Mouse (Mus musculus) kidney, adult 11 months (tissue): ENCODE data around the gene Upk1b.

Experiments
- DNase-seq: peaks from one replicate; pipeline ENCODE4 v3.0.0; 2022

The Upk1b gene

DNA sequence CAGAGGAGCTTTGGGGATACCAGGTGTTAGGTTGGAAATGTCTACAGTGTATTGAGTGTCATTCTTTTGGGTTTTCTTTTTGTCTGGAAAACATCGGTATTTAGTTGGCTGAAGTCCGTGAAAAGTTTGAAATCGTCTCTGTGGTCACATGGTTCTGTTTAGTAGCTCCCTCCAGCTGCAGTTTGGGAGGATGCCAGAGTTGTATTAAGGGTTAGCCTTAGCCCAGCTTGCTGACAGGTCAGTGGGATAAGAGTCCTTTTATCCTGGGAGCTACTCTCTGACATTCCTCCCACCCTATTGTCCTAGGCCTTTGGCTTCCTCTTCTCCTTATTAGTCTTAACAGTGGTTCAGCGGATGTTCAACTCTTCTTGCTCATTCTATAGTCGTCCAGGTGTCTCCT is 38.2 kb downstream of the Upk1b start:
- DNase-seq = no peak

DNA sequence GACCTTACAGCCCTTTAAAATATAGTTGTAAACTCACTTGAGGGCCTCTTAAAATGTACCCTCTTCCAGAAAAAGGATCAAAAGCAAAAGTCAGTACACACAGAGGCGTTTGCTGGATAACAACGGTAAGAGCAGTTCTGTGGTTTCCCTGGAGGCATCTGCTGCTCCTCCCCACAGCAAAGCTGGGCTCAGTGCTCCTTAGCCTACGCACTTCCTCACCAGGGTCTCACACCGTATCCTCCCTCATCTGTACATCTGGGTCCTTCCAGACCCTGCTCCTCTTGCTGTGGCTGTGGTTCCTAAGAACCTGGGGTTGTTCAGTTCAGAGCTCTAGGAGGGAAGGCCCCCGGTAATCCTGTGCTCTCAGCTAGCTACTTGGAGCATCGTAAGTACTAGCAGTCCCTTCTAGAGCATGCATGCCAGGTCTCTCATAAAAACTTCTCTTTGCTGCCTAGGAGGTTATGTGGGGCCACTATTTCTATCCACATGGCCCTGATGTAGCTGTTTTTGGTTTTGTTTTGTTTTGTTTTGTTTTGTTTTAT is 39.2 kb downstream of the Upk1b start:
- no peak for DNase-seq

DNA sequence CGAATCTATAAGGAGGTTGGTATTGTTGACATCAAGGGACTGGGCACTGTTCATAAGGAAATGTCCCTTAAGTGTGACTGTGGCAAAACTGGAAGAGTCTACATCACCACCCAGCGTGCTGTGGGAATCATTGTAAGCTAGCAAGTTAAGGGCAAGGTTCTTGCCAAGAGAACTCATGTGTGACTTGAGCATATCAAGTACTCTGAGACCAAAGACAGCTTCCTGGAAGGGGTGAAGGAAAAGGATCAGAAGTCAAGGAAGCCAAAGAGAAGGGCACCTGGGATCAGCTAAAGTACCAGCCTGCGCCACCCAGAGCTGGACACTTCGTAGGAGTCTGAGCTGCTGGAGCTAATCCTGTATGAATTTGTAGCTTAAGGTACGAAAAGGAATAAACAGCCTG is 39.9 kb downstream of the Upk1b start:
- DNase-seq = no peak

DNA sequence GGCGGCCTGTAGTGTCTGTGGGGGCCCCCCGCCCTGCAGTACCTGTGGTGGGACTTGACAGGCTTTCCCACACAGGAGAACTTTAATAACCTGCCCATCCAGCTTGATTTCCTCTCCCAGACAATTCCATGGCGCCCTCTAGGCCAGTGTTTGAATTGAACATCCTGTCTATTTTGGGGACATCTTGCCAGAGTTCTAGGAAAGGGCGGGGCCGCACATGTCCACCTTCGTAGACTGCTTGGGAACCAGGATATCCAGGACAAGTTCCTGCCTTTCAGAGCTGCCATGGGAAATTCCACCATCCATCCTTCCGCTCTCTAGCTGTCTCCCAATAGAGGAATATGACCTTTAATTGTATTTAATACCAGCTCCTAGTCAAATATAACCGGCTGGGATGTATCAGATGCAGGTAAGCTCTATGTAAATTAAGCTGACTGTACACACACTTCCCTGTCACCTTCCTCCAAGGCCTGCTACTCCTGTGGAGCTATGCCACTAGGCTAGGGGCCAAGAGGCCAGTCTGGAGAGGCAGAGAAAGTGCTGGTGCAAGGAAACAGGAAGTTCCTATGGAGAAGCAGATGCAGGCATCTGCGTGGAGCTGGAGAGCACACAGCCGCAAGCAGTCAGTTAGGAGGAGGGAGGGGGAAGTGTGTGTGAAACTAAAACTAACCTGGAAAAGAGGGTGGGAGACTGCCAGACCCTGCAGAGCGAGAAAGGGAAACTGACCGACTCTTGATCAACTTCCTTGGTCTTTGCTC is 41.8 kb downstream of the Upk1b start:
- peak; percentile 65 for DNase-seq

DNA sequence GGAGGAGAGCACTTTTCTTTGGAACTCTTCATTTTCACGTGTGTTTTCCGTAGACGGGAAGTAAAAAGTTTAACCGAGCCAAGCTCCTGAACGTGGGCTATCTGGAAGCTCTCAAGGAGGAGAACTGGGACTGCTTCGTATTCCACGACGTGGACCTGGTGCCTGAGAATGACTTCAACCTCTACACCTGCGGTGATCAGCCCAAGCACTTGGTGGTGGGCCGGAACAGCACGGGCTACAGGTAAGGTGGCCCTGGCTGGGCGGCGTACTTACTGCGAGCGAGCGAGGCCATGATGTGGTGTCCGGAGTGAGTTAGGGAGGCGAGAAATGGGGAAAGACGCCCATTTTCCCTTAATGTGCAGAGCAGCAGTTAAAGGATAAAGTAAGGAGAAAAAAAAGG is 42.5 kb downstream of the Upk1b start:
- no peak for DNase-seq

DNA sequence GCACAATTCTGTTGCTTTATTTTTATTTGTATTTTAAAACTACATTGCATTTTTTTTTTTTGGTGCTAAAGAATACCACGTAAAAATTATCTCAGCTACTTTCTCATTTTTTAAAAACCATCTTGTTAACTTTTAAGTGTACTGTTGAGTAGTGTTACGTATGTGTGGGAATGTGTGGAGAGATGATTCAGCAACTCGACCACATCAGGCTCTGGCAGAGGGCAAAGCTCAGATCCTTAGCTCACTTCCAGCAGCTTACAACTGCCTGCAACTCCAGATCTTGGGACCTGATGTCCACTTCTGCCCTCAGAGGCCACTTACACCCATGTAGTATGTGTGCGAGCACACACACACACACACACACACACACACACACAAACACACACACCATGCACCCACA is 43.6 kb downstream of the Upk1b start:
- no peak for DNase-seq

DNA sequence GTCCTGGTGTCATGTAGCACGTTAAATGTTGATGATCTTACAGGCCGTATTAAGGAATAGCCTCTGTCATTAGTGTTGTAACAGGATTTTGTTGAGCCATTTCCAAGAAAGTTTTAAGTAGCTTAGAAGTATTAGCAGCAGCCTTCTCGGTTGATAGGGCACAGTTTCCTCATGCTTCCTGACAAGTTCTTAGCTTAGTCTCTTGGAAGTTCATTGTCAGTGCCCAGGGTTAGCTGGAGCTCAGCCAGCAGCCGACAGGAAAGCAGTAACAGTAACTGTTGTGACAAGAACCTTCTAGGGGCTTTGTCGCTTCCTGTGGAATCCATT is 44.0 kb downstream of the Upk1b start:
- peak; percentile 38 for DNase-seq

DNA sequence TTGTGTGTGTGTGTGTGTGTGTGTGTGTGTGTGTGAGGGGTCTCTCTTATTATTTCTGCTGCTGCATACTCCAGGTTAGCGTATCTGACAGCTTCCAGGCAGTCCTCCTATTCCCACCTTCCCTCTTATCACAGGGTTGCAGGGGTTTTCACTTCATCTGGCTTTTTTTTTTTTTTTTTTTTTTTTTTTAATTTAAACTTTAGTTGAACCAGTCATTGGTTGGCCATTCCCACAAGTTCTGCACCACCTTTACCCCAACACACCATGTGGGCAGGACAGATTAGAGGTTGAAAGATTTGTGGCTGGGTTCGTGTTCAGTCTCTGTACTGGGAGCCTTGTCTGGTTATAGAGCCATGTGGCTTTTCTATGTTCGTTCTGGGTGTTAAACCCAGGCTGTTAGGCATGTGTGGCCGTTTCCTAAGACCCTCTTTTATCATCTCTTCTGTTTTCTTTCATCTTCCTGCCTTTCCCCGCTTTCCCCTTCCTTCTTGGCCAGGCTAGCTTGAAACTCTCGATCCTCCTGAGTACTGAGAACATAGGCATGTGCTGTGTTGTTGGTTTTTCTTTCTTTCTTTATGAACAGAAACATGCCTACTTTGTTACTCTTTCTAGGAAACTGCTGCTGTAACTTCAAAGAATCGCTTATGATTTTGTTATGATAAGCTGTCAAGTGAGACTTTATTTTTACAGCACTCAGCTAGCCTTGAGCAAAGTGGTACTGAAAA is 44.5 kb downstream of the Upk1b start:
- DNase-seq = no peak

DNA sequence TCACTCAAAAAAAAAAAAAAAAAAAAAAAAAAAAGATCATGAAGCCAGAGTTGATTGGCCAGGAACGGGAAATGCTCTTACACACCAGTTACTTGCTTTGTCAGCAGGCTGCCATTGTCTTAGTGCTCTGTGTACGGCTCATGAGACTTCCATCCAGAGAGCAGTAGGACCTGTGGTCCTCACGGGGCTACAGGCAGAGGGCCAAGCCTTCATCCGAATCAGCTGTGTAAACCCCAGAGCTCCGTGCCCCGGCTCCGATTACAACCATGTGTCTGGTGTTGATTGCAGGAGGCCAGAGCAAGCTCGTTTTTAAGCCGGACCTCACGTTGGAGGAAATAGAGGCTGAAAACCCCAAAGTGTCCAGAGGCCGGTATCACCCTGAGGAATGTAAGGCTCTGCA is 46.5 kb downstream of the Upk1b start:
- DNase-seq = no peak

DNA sequence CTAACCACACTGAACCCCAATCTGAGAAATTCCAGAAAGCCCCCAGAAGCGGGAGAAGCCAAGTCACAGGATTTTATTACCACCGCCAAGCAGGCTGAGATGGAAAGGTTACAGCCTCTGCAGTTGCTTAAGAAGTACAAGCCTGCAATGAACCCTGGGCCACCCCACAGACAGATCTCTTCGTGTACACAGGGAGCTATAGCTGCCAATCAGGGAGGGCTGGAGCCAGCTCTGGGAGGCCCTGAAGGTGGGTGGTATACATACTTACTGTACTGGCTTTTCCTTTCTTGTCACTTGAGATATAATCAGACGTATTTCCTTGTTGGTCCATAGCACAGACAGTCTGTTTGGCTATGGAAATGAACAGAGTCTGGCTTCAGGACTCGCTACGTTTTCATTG is 49.3 kb downstream of the Upk1b start:
- no peak for DNase-seq

DNA sequence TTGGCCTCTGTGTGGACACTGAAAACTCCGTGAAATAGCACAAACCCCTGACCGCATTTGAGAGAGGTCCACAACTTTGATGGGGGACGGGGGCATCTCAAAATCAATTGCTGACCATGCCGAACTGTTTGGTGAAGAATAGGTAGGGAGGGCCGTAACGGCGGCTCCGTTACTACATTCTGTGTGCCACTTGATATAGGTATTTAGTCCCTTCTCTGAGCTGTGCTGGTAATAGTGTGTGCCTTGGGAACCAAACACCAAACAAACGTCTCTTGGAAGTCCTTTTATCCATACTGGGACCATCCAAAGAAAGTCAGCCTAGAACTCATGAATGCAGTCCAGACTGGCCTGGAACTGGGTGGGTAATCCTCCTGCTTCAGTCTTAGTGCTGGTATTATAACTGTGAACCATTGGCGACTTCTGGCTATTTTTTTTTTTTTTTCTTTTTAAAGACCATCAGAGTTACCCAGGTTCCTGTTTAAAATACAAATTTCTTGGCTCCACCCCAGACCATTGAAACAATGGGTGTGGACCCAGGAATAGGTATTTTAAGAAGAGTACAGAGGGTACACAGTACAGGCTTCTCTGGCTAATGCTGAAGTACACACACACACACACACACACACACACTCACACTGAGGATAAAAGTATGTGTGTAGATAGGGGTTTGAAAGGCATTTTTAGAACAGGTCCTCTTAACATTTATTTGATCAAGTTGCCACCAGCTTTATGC is 56.0 kb downstream of the Upk1b start:
- DNase-seq = no peak

DNA sequence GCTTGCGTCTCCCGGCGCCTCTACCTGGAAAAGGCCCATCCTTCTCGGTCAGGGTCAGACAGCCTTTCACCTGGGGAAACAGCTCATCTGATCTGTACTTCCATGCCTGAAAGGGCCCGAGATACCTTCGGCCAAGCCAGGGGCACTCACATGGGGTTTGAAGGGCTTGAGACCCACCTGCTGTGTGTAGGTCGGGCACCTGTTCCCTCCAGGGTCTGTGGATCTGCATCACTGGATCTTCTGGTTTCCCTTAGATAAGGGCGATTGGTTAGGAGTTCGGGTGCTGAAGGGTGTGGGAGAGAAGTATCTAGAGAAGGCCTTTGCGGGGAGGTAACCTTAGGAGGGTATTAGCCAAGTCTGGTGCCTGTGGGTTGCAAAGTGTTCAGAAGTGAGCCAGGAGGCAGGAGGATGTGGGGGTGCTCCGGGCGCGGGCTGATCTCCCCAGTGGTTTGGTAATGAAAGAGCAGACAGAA is 57.4 kb downstream of the Upk1b start:
- no peak for DNase-seq

DNA sequence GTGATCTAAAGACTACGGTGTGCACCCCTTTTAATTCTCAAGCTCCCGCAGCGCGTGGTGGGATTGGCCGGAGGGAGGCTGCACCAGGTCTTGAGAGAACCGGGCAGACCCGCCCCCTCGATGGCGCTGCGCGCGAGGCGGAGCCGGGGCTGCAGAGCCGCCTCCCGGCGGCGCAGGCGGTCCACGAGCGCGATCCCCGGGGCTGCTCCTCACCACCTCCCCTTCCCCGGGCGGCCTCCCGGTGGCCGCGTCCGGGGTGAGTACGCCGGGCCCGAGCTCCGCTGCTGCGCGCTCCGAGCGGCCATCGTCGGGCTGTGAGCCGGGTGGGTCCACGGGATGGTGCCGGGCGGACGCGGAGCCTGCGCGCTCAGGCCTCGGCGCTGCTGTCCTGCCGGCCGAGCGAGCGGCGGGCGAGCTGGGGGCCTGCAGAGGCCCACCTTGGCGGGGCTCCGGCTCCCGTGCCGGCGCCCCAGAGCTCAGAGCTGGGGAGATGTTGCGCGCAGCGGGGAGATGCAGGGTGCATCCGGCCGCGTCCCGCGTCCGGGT is 57.9 kb downstream of the Upk1b start, which contains the start of gene B4galt4:
Gene B4galt4, plus strand, starts transcription at position 152 of the 546 bp plus-strand sequence.
- DNase-seq = peak; percentile 64

DNA sequence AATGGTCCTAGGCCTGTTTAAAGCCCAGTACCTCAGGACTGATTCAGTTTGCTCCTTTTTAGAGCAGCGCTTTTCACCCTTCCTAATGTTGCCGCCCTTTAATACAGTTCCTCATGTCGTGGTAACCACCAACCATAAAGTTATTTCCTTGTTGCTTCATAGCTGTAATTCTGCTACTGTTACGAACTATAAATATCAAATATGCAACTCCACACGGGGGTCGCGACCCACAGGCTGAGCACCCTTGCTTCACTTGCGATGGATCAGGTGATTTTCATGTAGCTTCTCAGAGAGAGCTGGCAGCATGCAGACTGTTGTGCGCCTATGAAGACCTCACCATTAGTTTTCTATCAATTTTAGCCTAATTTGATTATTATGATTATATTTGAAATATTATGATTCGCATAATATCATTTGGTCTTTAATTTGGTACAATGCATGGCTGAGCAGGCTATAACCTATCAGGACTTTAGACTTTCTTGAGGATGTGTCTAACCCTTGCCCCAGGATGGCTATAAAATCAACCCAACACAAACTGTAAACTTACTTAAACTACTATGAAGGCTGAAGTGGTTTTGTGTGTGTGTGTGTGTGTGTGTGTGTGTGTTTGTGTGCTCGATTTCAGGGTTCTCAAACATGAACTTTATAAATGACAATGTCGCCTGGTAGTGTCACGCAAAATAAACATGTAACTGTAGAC is 58.8 kb downstream of the Upk1b start:
- no peak for DNase-seq

DNA sequence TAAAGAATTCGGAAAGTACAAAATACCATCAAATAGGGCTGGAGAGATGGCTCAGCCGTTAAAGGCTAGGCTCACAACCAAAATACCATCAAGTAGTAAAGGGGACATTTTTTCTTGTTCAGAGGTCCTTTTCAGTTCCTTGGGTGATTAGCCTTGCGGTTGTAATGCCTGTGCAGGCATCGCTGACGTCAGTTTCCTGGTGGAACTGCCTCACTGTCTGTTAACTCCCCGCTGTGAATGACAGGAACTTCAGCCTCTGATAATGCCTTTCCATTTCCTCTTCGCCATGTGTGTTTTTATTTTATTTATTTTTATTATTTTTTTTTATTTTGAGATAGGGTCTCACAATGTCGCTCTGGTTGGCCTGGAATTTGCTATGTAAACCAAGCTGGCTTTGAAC is 69.2 kb downstream of the Upk1b start:
- DNase-seq = no peak

DNA sequence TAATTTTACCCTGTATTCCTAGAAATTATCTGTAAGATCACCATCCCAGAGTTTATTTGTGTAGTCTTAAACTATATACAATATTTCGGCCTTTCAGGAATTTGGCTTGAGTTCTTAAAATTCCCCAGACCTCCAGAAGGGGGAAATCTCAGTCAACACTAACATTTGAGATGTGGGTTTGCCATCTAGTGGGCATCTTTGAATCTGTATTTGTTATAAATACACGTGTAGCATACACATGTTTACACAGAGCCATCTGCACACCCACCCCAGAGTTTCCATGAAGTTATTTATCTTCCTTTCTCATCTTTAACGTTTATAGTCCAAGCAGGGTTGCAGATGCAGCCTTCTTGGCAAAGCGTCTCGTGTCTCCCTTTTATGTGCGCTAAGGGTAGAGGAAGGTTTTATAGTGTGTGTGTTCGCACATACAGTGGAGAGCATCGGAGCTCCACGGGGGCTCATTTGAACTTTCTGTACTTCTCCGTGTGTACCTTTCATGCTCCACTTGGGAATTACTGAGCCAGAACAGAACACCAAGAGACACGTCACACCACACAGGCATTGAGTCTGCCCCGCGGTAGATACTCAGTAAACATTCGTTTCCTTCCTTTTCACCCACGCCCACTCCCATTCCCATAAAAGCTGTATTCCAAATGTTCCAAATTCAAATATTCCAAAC is 70.4 kb downstream of the Upk1b start:
- no peak for DNase-seq

DNA sequence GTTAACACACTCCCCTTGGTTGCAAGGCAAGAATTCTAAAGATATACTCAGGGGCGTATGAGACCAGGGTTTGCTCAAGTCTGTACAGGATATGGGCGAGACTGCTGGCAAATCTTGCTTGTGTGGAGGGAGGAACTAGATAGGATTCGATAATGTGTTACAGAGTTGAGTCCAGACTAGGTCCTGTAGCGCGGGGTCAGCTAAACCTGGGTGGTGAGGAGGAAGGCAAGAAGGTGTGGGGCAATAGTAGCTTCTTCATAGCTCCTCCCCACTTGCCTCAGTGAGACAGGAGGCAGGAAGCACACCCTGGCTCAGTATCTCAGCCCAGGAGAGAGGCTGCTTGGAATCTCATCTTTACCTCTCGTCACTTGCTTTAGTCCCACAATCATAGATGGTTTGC is 71.0 kb downstream of the Upk1b start:
- no peak for DNase-seq

DNA sequence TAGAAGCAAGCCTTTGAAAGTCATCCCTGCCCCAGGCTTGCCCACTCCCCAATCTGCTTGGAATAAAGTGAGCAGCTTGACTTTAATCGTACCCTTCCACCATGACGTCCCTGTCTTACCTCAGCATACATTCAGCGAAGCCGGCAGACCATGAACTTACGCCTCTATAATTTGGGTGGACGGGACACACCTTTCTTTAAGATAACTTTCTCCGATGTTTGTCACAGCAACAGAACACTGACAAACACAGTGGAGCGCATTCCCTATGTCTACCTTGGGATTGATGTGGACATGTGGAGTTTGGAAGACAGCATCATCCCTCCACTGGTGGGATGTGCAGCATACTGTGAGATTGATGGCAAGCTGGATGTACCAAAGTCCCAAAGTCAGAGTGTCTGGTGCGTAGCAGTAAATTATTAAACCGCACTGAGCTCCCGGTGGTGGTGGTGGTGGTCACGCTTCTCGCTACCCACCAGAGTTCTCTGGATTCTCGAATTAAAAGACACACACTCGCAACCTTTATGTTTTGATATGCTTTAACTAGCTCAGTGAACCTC is 71.5 kb downstream of the Upk1b start:
- no peak for DNase-seq

DNA sequence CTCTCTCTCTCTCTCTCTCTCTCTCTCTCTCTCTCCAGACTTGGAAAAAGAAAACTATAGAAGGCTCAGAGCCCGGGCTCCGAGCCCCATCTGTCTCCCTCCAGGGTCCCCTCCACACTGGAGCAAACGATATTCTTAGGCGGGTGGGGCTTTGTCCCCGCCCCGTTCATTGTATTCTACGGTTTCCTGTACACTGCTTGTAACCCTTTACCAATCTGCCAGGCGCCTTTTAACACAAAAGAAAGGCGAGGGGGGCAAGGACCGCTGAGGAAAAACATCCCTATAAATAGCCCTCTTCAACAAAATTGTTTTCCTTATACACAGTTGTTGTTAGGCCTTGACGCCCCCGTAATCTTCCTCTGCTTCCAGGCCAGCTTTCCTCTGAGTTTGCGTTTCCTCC is 75.2 kb downstream of the Upk1b start:
- peak; percentile 52 for DNase-seq

DNA sequence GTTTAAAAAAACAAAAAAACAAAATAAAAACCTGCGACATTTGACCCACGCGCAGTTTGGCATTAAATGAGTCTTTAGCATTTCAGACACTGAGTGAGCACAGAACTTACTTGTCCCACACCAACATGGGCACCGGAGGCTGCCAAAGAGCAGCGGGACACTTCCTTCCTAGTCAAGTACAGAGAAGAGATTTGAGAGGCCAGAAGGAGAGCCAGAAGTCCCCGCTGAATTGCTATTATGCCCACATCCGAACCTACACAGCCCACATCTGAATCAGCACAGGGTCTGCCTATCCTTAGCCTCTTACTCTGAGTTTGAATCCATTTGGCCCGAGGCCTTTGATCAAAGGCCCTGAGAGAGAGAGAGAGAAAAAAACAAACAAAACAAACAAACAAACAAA is 75.9 kb downstream of the Upk1b start:
- no peak for DNase-seq
